Mouse (Mus musculus) liver, embryonic 14.5 days (tissue): ENCODE data around the gene Daam2. TPM values are rescaled to one million over a fixed set of nuclear protein-coding genes. Genes with fewer than 3 reads are reported as not detected.

Source experiments
- ATAC-seq: fragments of 200-750 bp; cut with Nextera tagmentation; 2 replicates; pipeline ENCODE4 v1.8.0; 2017; ENCODE audit warnings: moderate number of reproducible peaks, mild to moderate bottlenecking, moderate library complexity; ENCODE audit not compliant: insufficient read depth
- DNase-seq, 3 experiments: peaks; one replicate each; pipeline ENCODE4 v3.0.0-alpha.2; 2012 to 2013; ENCODE audit warnings: low read depth in 3 of 3, low spot score in 3 of 3
- H3K27ac ChIP-seq: fragments of 300-500 bp; sonication (generic); 2 replicates; pipeline ENCODE4 v1.5.1; 2014; ENCODE audit warnings: moderate library complexity, mild to moderate bottlenecking, control low read depth, inconsistent platforms
- H3K27me3 ChIP-seq: fragments of 300-500 bp; sonication (generic); 2 replicates; pipeline ENCODE4 v1.6.1; 2014; ENCODE audit warnings: mild to moderate bottlenecking, low read length, moderate library complexity; ENCODE audit not compliant: control insufficient read depth, insufficient read depth
- H3K36me3 ChIP-seq: fragments of 300-500 bp; sonication (generic); replicated peaks from 2 replicates; pipeline ENCODE4 v1.6.1; 2014; ENCODE audit warnings: low read depth; ENCODE audit not compliant: control insufficient read depth, insufficient read depth
- H3K4me1 ChIP-seq, 2 experiments: fragments of 200-500 bp in 1 of 2; fragments of 300-500 bp in 1 of 2; sonication (generic) in 1 of 2; replicated peaks; 2 replicates each; pipeline ENCODE4 v1.6.1; 2012 to 2014; ENCODE audit warnings: antibody characterized with exemption in 1 of 2, inconsistent platforms in 1 of 2, low read length in 1 of 2; ENCODE audit not compliant: control insufficient read depth in 2 of 2, insufficient read depth in 2 of 2
- H3K4me2 ChIP-seq: fragments of 300-500 bp; sonication (generic); 2 replicates; pipeline ENCODE4 v1.6.1; 2014; ENCODE audit warnings: low read depth, mild to moderate bottlenecking, control low read depth, moderate library complexity
- H3K4me3 ChIP-seq, 2 experiments: fragments of 200-500 bp in 1 of 2; fragments of 300-500 bp in 1 of 2; sonication (generic) in 1 of 2; 2 replicates each; pipeline ENCODE4 v1.5.1; 2012 to 2014; ENCODE audit warnings: low read depth in 2 of 2, low read length in 2 of 2, mild to moderate bottlenecking in 2 of 2, control low read depth in 1 of 2, inconsistent platforms in 1 of 2, moderate library complexity in 1 of 2; ENCODE audit not compliant: insufficient read depth in 1 of 2
- H3K9ac ChIP-seq: fragments of 300-500 bp; sonication (generic); replicated peaks from 2 replicates; pipeline ENCODE4 v1.6.1; 2014; ENCODE audit warnings: mild to moderate bottlenecking, control low read depth, moderate library complexity
- H3K9me3 ChIP-seq: fragments of 300-500 bp; sonication (generic); 2 replicates; pipeline ENCODE4 v1.6.1; 2016; ENCODE audit warnings: low read length, mixed read lengths; ENCODE audit not compliant: control insufficient read depth
- CTCF ChIP-seq: IDR thresholded peaks from 2 replicates; pipeline ENCODE4 v1.5.1; 2016; ENCODE audit warnings: antibody characterized with exemption, low read depth, control low read depth
- EP300 ChIP-seq: IDR thresholded peaks from 2 replicates; pipeline ENCODE4 v1.6.1; 2016; ENCODE audit warnings: antibody characterized with exemption, low read depth
- WGBS: fragments of 180-500 bp; shearing (Covaris S2); extraction: QIAGEN DNeasy Blood & Tissue Kit; methylation state at CpG from one replicate; pipeline ENCODE4 v1.1.7; 2014; ENCODE audit not compliant: insufficient replicate concordance; 5-methylcytosine and 5-hydroxymethylcytosine counted together
- polyA plus RNA-seq, 2 experiments: library from polyadenylated mRNA; depleted of rRNA in 1 of 2; stranded (reverse) in 1 of 2; unstranded in 1 of 2; fragments of >200 nt; fragmentation: Nextera tagmentation in 1 of 2; extraction: Ambion mirVana in 1 of 2; gene quantifications; 2 replicates each; pipeline versions ENCODE4 v1.2.1 to v1.2.3; 2012 to 2014

The Daam2 gene
- polyA plus RNA-seq (2012; rRNA removed) = 0.31 and 0.39 TPM in 2 replicates
- polyA plus RNA-seq (2014; fragmentation: Nextera tagmentation; extraction: Ambion mirVana) = 0.14 and 0.19 TPM in 2 replicates

DNA sequence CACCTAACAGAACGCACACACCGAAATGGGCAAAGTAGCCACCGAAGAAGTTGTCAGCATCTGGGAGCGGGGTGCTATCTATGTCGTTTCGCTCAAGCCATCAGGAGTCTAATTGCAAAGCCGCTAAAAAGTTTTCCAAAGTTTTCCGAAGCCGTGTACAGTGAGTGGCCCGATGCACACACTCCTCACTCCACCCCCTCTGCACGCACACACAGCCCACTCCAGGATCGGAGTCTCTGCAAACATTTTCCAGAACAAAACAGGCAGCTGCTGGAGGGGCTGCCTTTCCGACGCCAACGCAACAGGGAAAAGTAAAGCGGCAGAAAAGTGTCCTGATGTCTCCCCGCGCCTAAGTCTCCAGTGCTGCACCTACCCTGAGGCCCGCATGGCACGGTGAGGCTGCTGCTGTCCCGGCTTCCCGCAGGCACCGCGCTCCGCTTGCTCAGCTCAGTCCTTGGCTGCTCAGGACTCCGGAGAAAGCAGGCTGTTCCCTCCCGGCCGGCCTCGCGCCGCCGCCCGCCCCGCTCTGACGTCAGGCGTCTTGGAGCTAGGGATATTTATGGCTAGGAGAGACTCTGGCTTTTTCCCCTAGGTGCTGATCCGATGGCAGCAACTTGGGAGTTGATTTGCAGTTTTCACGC, at the start of gene Daam2:
TSS of gene Daam2 (minus strand) at position 514 of the 641 bp plus-strand sequence.
- DNase-seq = no peak
- H3K4me2 ChIP-seq = peak within 1 kb of the TSS; percentile 31
- H3K4me3 ChIP-seq = peak within 1 kb of the TSS; percentile 12 to 41; a peak in 2 of 4 replicates
- H3K4me1 ChIP-seq = no peaks in the 10 kb centered on the region
- WGBS = 6% methylated on average over 38 of the region's 38 CpGs
- H3K9me3 ChIP-seq = no peaks in the 10 kb centered on the region
- H3K9ac ChIP-seq = no peak within 1 kb of the TSS
- H3K27ac ChIP-seq = no peak within 1 kb of the TSS
- H3K36me3 ChIP-seq = no peaks in the 10 kb centered on the region
- no peak for TF ChIP-seq EP300
- TF ChIP-seq CTCF = no peak
- H3K27me3 ChIP-seq = peaks cover 11% of the 10 kb centered on the region
- no peak for ATAC-seq

DNA sequence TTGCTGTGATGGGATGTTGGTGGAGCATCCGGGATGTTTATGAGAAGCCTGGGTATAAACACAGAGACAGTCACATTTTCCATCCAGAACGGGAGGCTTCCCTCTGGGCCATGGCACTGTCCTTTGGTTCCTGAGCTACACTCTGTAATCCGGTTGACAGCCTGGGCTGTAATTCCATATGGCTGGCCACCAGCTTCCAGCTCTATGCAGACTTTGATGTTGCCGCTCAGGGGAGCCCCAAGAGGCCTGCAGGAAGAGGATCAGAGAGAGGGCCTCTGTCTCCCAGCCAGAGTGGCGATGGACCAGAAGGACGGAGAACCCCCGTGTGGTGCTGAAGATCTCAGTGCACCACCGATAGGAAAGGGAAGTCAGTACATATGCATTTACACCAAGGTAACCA, 46.2 kb upstream of the Daam2 start:
- Histone ChIP-seq H3K9ac (no peak overlapping the region), H3K4me1 (0 out of 4 replicates have a peak, but pooled peaks cover 0 to 2% of the 10 kb centered on the region in 2 experiments), H3K27me3 (no peaks in the 10 kb centered on the region), H3K9me3 (no peaks in the 10 kb centered on the region), H3K36me3 (no peaks in the 10 kb centered on the region), H3K4me2 (no peak overlapping the region), H3K4me3 (no peak overlapping the region), H3K27ac (no peak overlapping the region)
- ATAC-seq = no peak
- no peak for DNase-seq
- TF ChIP-seq EP300 = no peak
- no peak for TF ChIP-seq CTCF
- WGBS = 25% methylated on average over 8 of the region's 8 CpGs

- 47% methylated on average over 7 of the region's 7 CpGs for WGBS
- Histone ChIP-seq H3K9ac (no peak overlapping the region), H3K4me2 (no peak overlapping the region), H3K4me3 (no peak overlapping the region), H3K4me1 (no peaks in the 10 kb centered on the region), H3K27me3 (no peaks in the 10 kb centered on the region), H3K36me3 (no peaks in the 10 kb centered on the region), H3K9me3 (no peaks in the 10 kb centered on the region), H3K27ac (no peak overlapping the region)
- DNase-seq (no peak), ATAC-seq (no peak)
- TF ChIP-seq EP300 (no peak), CTCF (no peak)
These were observed 43.3 kb upstream of the Daam2 start for GRCm38 (mm10) chr17:49607351-49608027.

GRCm38 (mm10) chr17:49605397-49605796, 41.3 kb upstream of the Daam2 start:
- 48% methylated on average over 4 of the region's 4 CpGs for WGBS
- Histone ChIP-seq H3K4me1 (no peaks in the 10 kb centered on the region), H3K4me2 (no peak overlapping the region), H3K9ac (no peak overlapping the region), H3K27me3 (no peaks in the 10 kb centered on the region), H3K27ac (no peak overlapping the region), H3K4me3 (no peak overlapping the region), H3K9me3 (no peaks in the 10 kb centered on the region), H3K36me3 (no peaks in the 10 kb centered on the region)
- TF ChIP-seq EP300 (no peak), CTCF (no peak)
- no peak for DNase-seq
- ATAC-seq = no peak

DNA sequence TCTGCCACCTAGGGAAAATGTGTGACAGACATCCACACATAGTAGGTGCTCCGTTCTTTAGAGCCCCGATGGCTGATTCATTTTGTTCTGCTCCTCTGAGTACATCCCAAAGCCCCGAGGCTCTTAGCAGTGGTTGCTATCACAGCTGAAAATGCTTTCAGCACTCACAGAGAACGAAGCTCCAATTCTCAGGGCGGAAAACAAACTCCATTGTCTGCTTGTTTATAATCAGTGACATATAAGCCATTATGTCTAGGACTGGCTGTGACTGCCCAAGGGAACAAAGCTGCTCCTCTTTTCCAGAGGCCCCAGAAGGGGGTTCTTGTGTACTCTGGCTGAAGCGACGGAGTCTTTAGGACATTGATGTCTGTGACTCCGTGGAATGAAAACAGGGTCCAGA, 25.9 kb upstream of the Daam2 start:
- WGBS = 52% methylated on average over 8 of the region's 8 CpGs
- Histone ChIP-seq H3K4me2 (no peak overlapping the region), H3K27me3 (no peaks in the 10 kb centered on the region), H3K27ac (no peak overlapping the region), H3K36me3 (no peaks in the 10 kb centered on the region), H3K4me3 (no peak overlapping the region), H3K9ac (no peak overlapping the region), H3K9me3 (no peaks in the 10 kb centered on the region), H3K4me1 (no peaks in the 10 kb centered on the region)
- DNase-seq = no peak
- no peak for ATAC-seq
- TF ChIP-seq CTCF (no peak), EP300 (no peak)
